Mouse (Mus musculus) lung, embryonic 14.5 days (tissue): ENCODE measurements around the gene 1700029J07Rik. TPM values are rescaled to one million over a fixed set of nuclear protein-coding genes. Genes with fewer than 3 reads are reported as not detected.

Source experiments
- ATAC-seq: fragments of 200-750 bp; cut with Nextera tagmentation; 2 replicates; pipeline ENCODE4 v1.8.0; 2017; ENCODE audit warnings: mild to moderate bottlenecking, moderate TSS enrichment, moderate library complexity; ENCODE audit not compliant: insufficient read depth
- DNase-seq: peaks from one replicate; pipeline ENCODE4 v3.0.0-alpha.2; 2015
- H3K27ac ChIP-seq: fragments of 300-500 bp; sonication (generic); 2 replicates; pipeline ENCODE4 v1.5.1; 2014; ENCODE audit warnings: low read depth, mild to moderate bottlenecking, moderate library complexity
- H3K27me3 ChIP-seq: fragments of 300-500 bp; sonication (generic); 2 replicates; pipeline ENCODE4 v1.6.1; 2014; ENCODE audit warnings: low read length, control low read depth; ENCODE audit not compliant: insufficient read depth
- H3K36me3 ChIP-seq: fragments of 300-500 bp; sonication (generic); 2 replicates; pipeline ENCODE4 v1.6.1; 2014; ENCODE audit warnings: control low read depth; ENCODE audit not compliant: insufficient read depth
- H3K4me1 ChIP-seq: fragments of 300-500 bp; sonication (generic); 2 replicates; pipeline ENCODE4 v1.6.1; 2014; ENCODE audit warnings: antibody characterized with exemption, control low read depth; ENCODE audit not compliant: insufficient read depth
- H3K4me2 ChIP-seq: fragments of 300-500 bp; sonication (generic); 2 replicates; pipeline ENCODE4 v1.6.1; 2014; ENCODE audit warnings: mild to moderate bottlenecking
- H3K4me3 ChIP-seq: fragments of 300-500 bp; sonication (generic); 2 replicates; pipeline ENCODE4 v1.5.1; 2014; ENCODE audit warnings: low read depth, low read length
- H3K9ac ChIP-seq: fragments of 300-500 bp; sonication (generic); 2 replicates; pipeline ENCODE4 v1.6.1; 2014
- H3K9me3 ChIP-seq: fragments of 300-500 bp; sonication (generic); 2 replicates; pipeline ENCODE4 v1.6.1; 2016; ENCODE audit warnings: low read depth, low read length, control low read depth
- CTCF ChIP-seq: IDR thresholded peaks from 2 replicates; pipeline ENCODE4 v1.5.1; 2016; ENCODE audit warnings: antibody characterized with exemption, low read depth
- WGBS: fragments of 180-500 bp; shearing (Covaris S2); extraction: QIAGEN DNeasy Blood & Tissue Kit; methylation state at CpG from one replicate; pipeline ENCODE4 v1.1.7; 2014; 5-methylcytosine and 5-hydroxymethylcytosine counted together
- polyA plus RNA-seq: library from polyadenylated mRNA; unstranded; fragments of >200 nt; fragmentation: Nextera tagmentation; extraction: Ambion mirVana; gene quantifications from 2 replicates; pipeline ENCODE4 v1.2.1, GENCODE M21; 2014

Gene 1700029J07Rik
- polyA plus RNA-seq, 1 experiment from 2014 or later, result 3.4 TPM

DNA sequence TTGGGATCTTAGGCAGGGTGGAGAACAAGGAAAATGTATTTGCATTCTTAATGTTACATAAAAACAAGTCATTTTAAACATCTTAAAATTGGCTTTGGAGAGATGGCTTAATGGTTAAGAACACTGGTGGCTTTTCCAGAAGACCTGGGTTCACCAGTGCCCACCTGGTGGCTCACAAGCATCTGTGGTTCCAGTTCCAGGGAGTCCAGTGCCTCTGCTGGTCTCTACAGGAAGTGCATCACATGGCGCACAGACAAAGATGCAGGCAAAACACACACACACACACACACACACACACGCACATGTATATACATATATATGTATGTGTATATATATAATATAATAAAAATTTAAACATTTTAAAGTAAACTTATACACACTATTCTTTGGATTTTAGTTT lies 19.1 kb upstream of the 1700029J07Rik start:
- TF ChIP-seq CTCF, result peak; percentile 45
- Histone ChIP-seq H3K9me3 (no peaks in the 10 kb centered on the region), H3K4me1 (no peaks in the 10 kb centered on the region), H3K27me3 (no peaks in the 10 kb centered on the region), H3K36me3 (peaks cover 57% of the 10 kb centered on the region), H3K4me2 (no peak overlapping the region), H3K4me3 (no peak overlapping the region), H3K9ac (no peak overlapping the region), H3K27ac (no peak overlapping the region)
- no peak for ATAC-seq
- WGBS, result 95% methylated on average over 2 of the region's 2 CpGs
- peak; percentile 9 for DNase-seq

- no peak overlapping the region for H3K9ac ChIP-seq
- H3K4me3 ChIP-seq, result no peak overlapping the region
- no peak for DNase-seq
- H3K27me3 ChIP-seq, result no peaks in the 10 kb centered on the region
- H3K4me2 ChIP-seq, result no peak overlapping the region
- no peaks in the 10 kb centered on the region for H3K9me3 ChIP-seq
- 93% methylated on average over 4 of the region's 4 CpGs for WGBS
- no peak for ATAC-seq
- no peaks in the 10 kb centered on the region for H3K4me1 ChIP-seq
- no peak for TF ChIP-seq CTCF
- peaks cover 51% of the 10 kb centered on the region for H3K36me3 ChIP-seq
- no peak overlapping the region for H3K27ac ChIP-seq
Measured at GRCm38 (mm10) chr8:45990631-45991310, 15.7 kb upstream of the 1700029J07Rik start.

DNA sequence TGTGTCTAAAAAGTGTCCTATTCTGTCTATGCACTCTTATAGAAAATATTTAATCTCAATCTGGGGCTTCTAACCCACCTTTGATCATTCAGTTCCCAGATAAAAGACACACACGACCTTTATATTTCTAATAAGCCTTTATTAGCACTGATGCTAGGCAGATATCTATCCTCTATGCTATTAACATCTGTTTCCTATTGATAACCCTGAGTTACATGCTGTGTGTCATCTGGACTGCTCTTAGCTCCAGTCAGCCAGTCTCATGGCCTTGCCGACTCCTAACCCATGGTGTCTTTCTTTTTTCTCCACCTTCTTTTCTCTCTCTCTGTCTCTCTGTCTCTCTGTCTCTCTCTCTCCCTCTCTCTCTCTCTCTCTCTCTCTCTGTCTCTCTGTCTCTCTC lies 13.1 kb upstream of the 1700029J07Rik start:
- no peaks in the 10 kb centered on the region for H3K4me1 ChIP-seq
- no peak for TF ChIP-seq CTCF
- ATAC-seq, result no peak

DNA sequence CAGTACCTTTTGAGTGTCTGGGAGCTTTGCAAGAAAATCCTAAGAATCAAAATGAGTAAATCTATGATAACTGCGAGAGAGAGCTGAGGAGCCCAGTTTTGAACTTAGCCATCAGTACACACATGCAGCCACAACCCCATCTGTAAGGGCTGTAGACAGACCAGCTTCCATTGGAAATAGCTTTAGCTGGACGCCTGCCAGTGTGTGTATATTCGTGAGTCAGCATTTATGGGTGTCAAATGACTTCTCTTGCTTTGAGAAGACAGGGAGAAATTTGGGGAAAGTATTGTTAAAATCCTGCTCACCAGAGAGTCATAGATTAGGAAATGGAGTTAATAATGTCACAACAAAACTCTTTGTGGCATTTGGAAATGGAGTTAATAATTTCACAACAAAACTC lies 11.6 kb upstream of the 1700029J07Rik start:
- Histone ChIP-seq H3K27ac (peak overlapping the region; percentile 20; the same call in 1 of the 2 replicates), H3K36me3 (peaks cover 61% of the 10 kb centered on the region), H3K9me3 (no peaks in the 10 kb centered on the region), H3K27me3 (no peaks in the 10 kb centered on the region), H3K4me2 (no peak overlapping the region), H3K4me1 (no peaks in the 10 kb centered on the region), H3K4me3 (no peak overlapping the region), H3K9ac (no peak overlapping the region)
- peak; percentile 78 for DNase-seq
- WGBS, result 48% methylated on average over 3 of the region's 3 CpGs
- TF ChIP-seq CTCF, result no peak
- no peak for ATAC-seq

More for the DNA sequence above, 13.1 kb upstream of the 1700029J07Rik start:
- no peak overlapping the region for H3K27ac ChIP-seq
- H3K4me3 ChIP-seq, result no peak overlapping the region
- H3K27me3 ChIP-seq, result no peaks in the 10 kb centered on the region
- H3K9me3 ChIP-seq, result no peaks in the 10 kb centered on the region
- H3K4me2 ChIP-seq, result no peak overlapping the region
- H3K9ac ChIP-seq, result no peak overlapping the region
- no peak for DNase-seq
- 58% methylated on average over 2 of the region's 2 CpGs for WGBS
- H3K36me3 ChIP-seq, result peaks cover 53% of the 10 kb centered on the region

- TF ChIP-seq CTCF, result no peak
- H3K9me3 ChIP-seq, result no peaks in the 10 kb centered on the region
- peak overlapping the region; percentile 16; the same call in 1 of the 2 replicates for H3K27ac ChIP-seq
- ATAC-seq, result 0 out of 2 replicates have a peak, but pooled peaks have one; percentile 9
- peak overlapping the region; percentile 69 for H3K9ac ChIP-seq
- H3K4me2 ChIP-seq, result peak overlapping the region; percentile 85
- peaks cover 5% of the 10 kb centered on the region; the same call in 1 of the 2 replicates for H3K4me1 ChIP-seq
- WGBS, result 46% methylated on average over 11 of the region's 11 CpGs
- peaks cover 17% of the 10 kb centered on the region; the same call in 1 of the 2 replicates for H3K36me3 ChIP-seq
- H3K4me3 ChIP-seq, result peak overlapping the region; percentile 72
- peak; percentile 48 for DNase-seq
- H3K27me3 ChIP-seq, result no peaks in the 10 kb centered on the region
Measured at GRCm38 (mm10) chr8:45975837-45976468, 901 bp upstream of the 1700029J07Rik start.

DNA sequence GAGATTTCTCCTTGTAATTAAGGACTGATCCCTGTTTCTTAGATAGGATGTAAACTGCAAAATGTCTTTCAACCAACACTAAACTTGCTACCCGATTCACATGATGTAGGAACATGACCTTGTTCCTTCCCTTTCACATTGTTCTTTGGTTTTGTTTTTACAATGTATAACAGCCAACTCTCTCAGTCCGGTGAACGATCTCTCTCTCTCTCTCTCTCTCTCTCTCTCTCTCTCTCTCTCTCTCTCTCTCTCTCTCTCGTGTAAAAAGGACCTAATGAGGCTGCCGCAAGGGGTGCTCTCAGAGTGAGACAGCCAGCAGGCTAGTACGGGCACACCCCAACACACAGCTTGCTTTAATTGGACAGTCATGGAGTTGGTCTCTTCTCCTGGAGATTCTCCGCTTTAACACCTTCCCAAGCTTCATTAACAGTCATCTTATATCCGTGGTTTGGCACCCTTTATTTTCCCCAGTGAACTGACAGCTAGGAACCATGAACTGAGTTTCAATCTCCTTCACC lies 1.0 kb downstream of the 1700029J07Rik start:
- H3K4me1 ChIP-seq, result peaks cover 5% of the 10 kb centered on the region; the same call in 1 of the 2 replicates
- no peaks in the 10 kb centered on the region for H3K9me3 ChIP-seq
- TF ChIP-seq CTCF, result no peak
- H3K4me3 ChIP-seq, result peak overlapping the region; percentile 72; the same call in 1 of the 2 replicates
- DNase-seq (no peak), ATAC-seq (no peak)
- peak overlapping the region; percentile 85 for H3K4me2 ChIP-seq
- 77% methylated on average over 8 of the region's 8 CpGs for WGBS
- peak overlapping the region; percentile 48; the same call in 1 of the 2 replicates for H3K9ac ChIP-seq
- peaks cover 4% of the 10 kb centered on the region; the same call in 1 of the 2 replicates for H3K36me3 ChIP-seq
- H3K27ac ChIP-seq, result peak overlapping the region; percentile 77; the same call in 1 of the 2 replicates
- H3K27me3 ChIP-seq, result no peaks in the 10 kb centered on the region

- WGBS, result 95% methylated on average over 12 of the region's 12 CpGs
- peak; percentile 31; the same call in 1 of the 2 replicates for TF ChIP-seq CTCF
- H3K36me3 ChIP-seq, result no peaks in the 10 kb centered on the region
Measured at GRCm38 (mm10) chr8:45970894-45971293, 4.2 kb downstream of the 1700029J07Rik start.

More at GRCm38 (mm10) chr8:45970894-45971293, 4.2 kb downstream of the 1700029J07Rik start:
- Histone ChIP-seq H3K9me3 (no peaks in the 10 kb centered on the region), H3K4me1 (no peaks in the 10 kb centered on the region; the same call in 1 of the 2 replicates), H3K4me3 (no peak overlapping the region), H3K27ac (no peak overlapping the region), H3K9ac (no peak overlapping the region), H3K4me2 (no peak overlapping the region), H3K27me3 (no peaks in the 10 kb centered on the region)
- no peak for ATAC-seq
- peak; percentile 5 for DNase-seq
